Mouse (Mus musculus): ENCODE data around the gene Gpt2. TPM values are rescaled to one million over a fixed set of nuclear protein-coding genes. Genes with fewer than 3 reads are reported as not detected.

Gene Gpt2
- polyA plus RNA-seq, 1 experiment from 2014 or later = 31.5 TPM

GRCm38 (mm10) chr8:85488631-85489030 is 3.7 kb upstream of the Gpt2 start:
- Histone ChIP-seq H3K36me3 (no peaks in the 10 kb centered on the region), H3K4me2 (no peak overlapping the region), H3K9me3 (no peaks in the 10 kb centered on the region), H3K4me3 (no peak overlapping the region), H3K27me3 (no peaks in the 10 kb centered on the region), H3K4me1 (peaks cover 12% of the 10 kb centered on the region; the same call in 1 of the 2 replicates), H3K27ac (no peak overlapping the region), H3K9ac (no peak overlapping the region)
- ATAC-seq (ENCODE audit: insufficient number of reproducible peaks, low FRiP score, low TSS enrichment, low read depth) = no peak

- WGBS = 93% methylated on average over 8 of the region's 8 CpGs
- no peak overlapping the region for H3K4me2 ChIP-seq
- no peaks in the 10 kb centered on the region for H3K36me3 ChIP-seq
- H3K27me3 ChIP-seq = no peaks in the 10 kb centered on the region
- no peak overlapping the region for H3K4me3 ChIP-seq
- H3K9me3 ChIP-seq = no peaks in the 10 kb centered on the region
- ATAC-seq (ENCODE audit: insufficient number of reproducible peaks, low FRiP score, low TSS enrichment, low read depth) = no peak
- H3K27ac ChIP-seq = no peak overlapping the region
- no peak overlapping the region for H3K9ac ChIP-seq
- H3K4me1 ChIP-seq = peaks cover 17% of the 10 kb centered on the region; the same call in 1 of the 2 replicates
Measured at GRCm38 (mm10) chr8:85489546-85489945, 2.8 kb upstream of the Gpt2 start.

GRCm38 (mm10) chr8:85492940-85493931 is 860 bp downstream of the Gpt2 start:
- Histone ChIP-seq H3K27ac (peak overlapping the region; percentile 72), H3K9ac (peak overlapping the region; percentile 74), H3K9me3 (no peaks in the 10 kb centered on the region), H3K4me2 (peak overlapping the region; percentile 94), H3K4me3 (peak overlapping the region; percentile 85), H3K36me3 (0 out of 2 replicates have a peak, but pooled peaks cover 3% of the 10 kb centered on the region), H3K27me3 (no peaks in the 10 kb centered on the region), H3K4me1 (peaks cover 21% of the 10 kb centered on the region)
- 7% methylated on average over 47 of the region's 49 CpGs for WGBS
- no peak for ATAC-seq (ENCODE audit: insufficient number of reproducible peaks, low FRiP score, low TSS enrichment, low read depth)

GRCm38 (mm10) chr8:85496125-85496524 is 3.7 kb downstream of the Gpt2 start:
- H3K9ac ChIP-seq = no peak overlapping the region
- H3K4me1 ChIP-seq = peaks cover 32% of the 10 kb centered on the region
- no peaks in the 10 kb centered on the region for H3K9me3 ChIP-seq
- no peak for ATAC-seq (ENCODE audit: insufficient number of reproducible peaks, low FRiP score, low TSS enrichment, low read depth)
- no peaks in the 10 kb centered on the region for H3K27me3 ChIP-seq
- 0 out of 2 replicates have a peak, but pooled peaks cover 3% of the 10 kb centered on the region for H3K36me3 ChIP-seq
- no peak overlapping the region for H3K27ac ChIP-seq
- H3K4me3 ChIP-seq = no peak overlapping the region
- H3K4me2 ChIP-seq = no peak overlapping the region
- 74% methylated on average over 5 of the region's 5 CpGs for WGBS

- Histone ChIP-seq H3K4me1 (peaks cover 36% of the 10 kb centered on the region), H3K27me3 (no peaks in the 10 kb centered on the region), H3K4me3 (no peak overlapping the region), H3K4me2 (no peak overlapping the region), H3K9me3 (no peaks in the 10 kb centered on the region), H3K9ac (no peak overlapping the region), H3K27ac (no peak overlapping the region), H3K36me3 (0 out of 2 replicates have a peak, but pooled peaks cover 3% of the 10 kb centered on the region)
- WGBS = 88% methylated on average over 4 of the region's 4 CpGs
- no peak for ATAC-seq (ENCODE audit: insufficient number of reproducible peaks, low FRiP score, low TSS enrichment, low read depth)
Measured at GRCm38 (mm10) chr8:85496778-85497177, 4.4 kb downstream of the Gpt2 start.

- Histone ChIP-seq H3K9ac (no peak overlapping the region), H3K4me1 (peaks cover 24% of the 10 kb centered on the region), H3K36me3 (0 out of 2 replicates have a peak, but pooled peaks cover 6% of the 10 kb centered on the region), H3K9me3 (no peaks in the 10 kb centered on the region), H3K4me2 (no peak overlapping the region), H3K27ac (0 out of 2 replicates have a peak overlapping the region, but pooled peaks have one; percentile 6), H3K27me3 (no peaks in the 10 kb centered on the region), H3K4me3 (no peak overlapping the region)
- no peak for ATAC-seq (ENCODE audit: insufficient number of reproducible peaks, low FRiP score, low TSS enrichment, low read depth)
- 36% methylated on average over 2 of the region's 2 CpGs for WGBS
Measured at GRCm38 (mm10) chr8:85498577-85498976, 6.2 kb downstream of the Gpt2 start.

- Histone ChIP-seq H3K27me3 (no peaks in the 10 kb centered on the region), H3K4me2 (no peak overlapping the region), H3K9me3 (no peaks in the 10 kb centered on the region), H3K27ac (no peak overlapping the region), H3K4me3 (no peak overlapping the region), H3K36me3 (peaks cover 21% of the 10 kb centered on the region), H3K4me1 (peaks cover 15% of the 10 kb centered on the region), H3K9ac (no peak overlapping the region)
- no peak for ATAC-seq (ENCODE audit: insufficient number of reproducible peaks, low FRiP score, low TSS enrichment, low read depth)
- WGBS = 88% methylated on average over 10 of the region's 10 CpGs
Measured at GRCm38 (mm10) chr8:85500460-85500859, 8.1 kb downstream of the Gpt2 start.

- H3K4me2 ChIP-seq = no peak overlapping the region
- no peak overlapping the region for H3K4me3 ChIP-seq
- H3K27ac ChIP-seq = peak overlapping the region; percentile 38
- ATAC-seq (ENCODE audit: insufficient number of reproducible peaks, low FRiP score, low TSS enrichment, low read depth) = 0 out of 2 replicates have a peak, but pooled peaks have one; percentile 27
- H3K27me3 ChIP-seq = no peaks in the 10 kb centered on the region
- H3K9me3 ChIP-seq = no peaks in the 10 kb centered on the region
- H3K4me1 ChIP-seq = peaks cover 15% of the 10 kb centered on the region
- WGBS = 77% methylated on average over 11 of the region's 11 CpGs
- peaks cover 28% of the 10 kb centered on the region for H3K36me3 ChIP-seq
- no peak overlapping the region for H3K9ac ChIP-seq
Measured at GRCm38 (mm10) chr8:85500955-85501685, 8.7 kb downstream of the Gpt2 start.

- Histone ChIP-seq H3K9me3 (no peaks in the 10 kb centered on the region), H3K4me1 (peaks cover 15% of the 10 kb centered on the region), H3K27ac (no peak overlapping the region), H3K27me3 (no peaks in the 10 kb centered on the region), H3K4me2 (no peak overlapping the region), H3K4me3 (no peak overlapping the region), H3K36me3 (peaks cover 35% of the 10 kb centered on the region), H3K9ac (no peak overlapping the region)
- ATAC-seq (ENCODE audit: insufficient number of reproducible peaks, low FRiP score, low TSS enrichment, low read depth) = no peak
- 60% methylated on average over 2 of the region's 2 CpGs for whole genome bisulfite sequencing
Measured at GRCm38 (mm10) chr8:85502381-85502780, 10.0 kb downstream of the Gpt2 start.

- H3K36me3 ChIP-seq = peaks cover 40% of the 10 kb centered on the region
- no peak overlapping the region for H3K27ac ChIP-seq
- H3K9ac ChIP-seq = no peak overlapping the region
- H3K9me3 ChIP-seq = no peaks in the 10 kb centered on the region
- no peak overlapping the region for H3K4me2 ChIP-seq
- peak; percentile 17; the same call in 1 of the 2 replicates for ATAC-seq (ENCODE audit: insufficient number of reproducible peaks, low FRiP score, low TSS enrichment, low read depth)
- peaks cover 15% of the 10 kb centered on the region for H3K4me1 ChIP-seq
- no peak overlapping the region for H3K4me3 ChIP-seq
- WGBS = 30% methylated on average over 3 of the region's 3 CpGs
- H3K27me3 ChIP-seq = no peaks in the 10 kb centered on the region
Measured at GRCm38 (mm10) chr8:85503065-85503464, 10.7 kb downstream of the Gpt2 start.

GRCm38 (mm10) chr8:85504704-85505103 is 12.3 kb downstream of the Gpt2 start:
- H3K4me1 ChIP-seq = peaks cover 7% of the 10 kb centered on the region
- H3K9me3 ChIP-seq = no peaks in the 10 kb centered on the region
- peaks cover 56% of the 10 kb centered on the region for H3K36me3 ChIP-seq
- ATAC-seq (ENCODE audit: insufficient number of reproducible peaks, low FRiP score, low TSS enrichment, low read depth) = no peak; the same call in 1 of the 2 replicates
- no peak overlapping the region for H3K4me3 ChIP-seq
- no peaks in the 10 kb centered on the region for H3K27me3 ChIP-seq
- H3K27ac ChIP-seq = no peak overlapping the region
- no peak overlapping the region for H3K4me2 ChIP-seq
- H3K9ac ChIP-seq = no peak overlapping the region
- WGBS = 79% methylated on average over 6 of the region's 6 CpGs

- no peak for ATAC-seq (ENCODE audit: insufficient number of reproducible peaks, low FRiP score, low TSS enrichment, low read depth)
- Histone ChIP-seq H3K36me3 (peaks cover 74% of the 10 kb centered on the region), H3K27me3 (no peaks in the 10 kb centered on the region), H3K9ac (no peak overlapping the region), H3K9me3 (no peaks in the 10 kb centered on the region), H3K4me1 (no peaks in the 10 kb centered on the region), H3K4me2 (no peak overlapping the region), H3K4me3 (no peak overlapping the region), H3K27ac (no peak overlapping the region)
- WGBS = 87% methylated on average over 4 of the region's 4 CpGs
Measured at GRCm38 (mm10) chr8:85506620-85507019, 14.2 kb downstream of the Gpt2 start.
